Mouse (Mus musculus): ENCODE data around the gene Pik3cb.

- TF ChIP-seq CTCF (IDR thresholded peaks at IDR 0.05; ENCODE audit: low read depth): no peak
- TF ChIP-seq EP300 (optimal IDR thresholded peaks at IDR 0.05): no peak
Measured at GRCm38 (mm10) chr9:99171186-99171585, 30.8 kb upstream of the Pik3cb start.
